Mouse (Mus musculus) CH12.LX (cell line): Measurements from ENCODE around the gene Creg1.

ENCODE experiments used
- CTCF ChIP-seq, 2 experiments: IDR thresholded peaks in 1 of 2; conservative IDR thresholded peaks in 1 of 2; 2 replicates each; pipeline ENCODE4 v1.5.1; 2011 to 2012; ENCODE audit warnings: low read depth in 2 of 2, low read length in 2 of 2, improper control_type of control experiment in 1 of 2, inconsistent platforms in 1 of 2, mild to moderate bottlenecking in 1 of 2, moderate library complexity in 1 of 2
- MAZ ChIP-seq: IDR thresholded peaks from 2 replicates; pipeline ENCODE4 v1.6.1; 2012; ENCODE audit warnings: low read depth, mild to moderate bottlenecking, inconsistent platforms, low read length, improper control_type of control experiment, moderate library complexity
- ZMIZ1 ChIP-seq: IDR thresholded peaks from 2 replicates; pipeline ENCODE4 v1.6.1; 2012; ENCODE audit warnings: low read depth, mild to moderate bottlenecking, inconsistent platforms, low read length, improper control_type of control experiment

- TF ChIP-seq ZMIZ1 (no peak), MAZ (no peak), CTCF (conservative IDR thresholded peaks at IDR 0.05 in 1 of 2, IDR thresholded peaks at IDR 0.05 in 1 of 2; ENCODE audit: low read depth in 2 of 2, low read length in 2 of 2) (no peak)
These were observed 58.5 kb downstream of the Creg1 start for GRCm38 (mm10) chr1:165822031-165822430.
